Mouse (Mus musculus) Muller cell, postnatal 12 days (primary cell): ENCODE measurements around the gene Rnf187.

Source experiments
- DNase-seq: peaks from one replicate; pipeline ENCODE4 v3.0.0-alpha.2; 2015; ENCODE audit errors: inconsistent ontology term

The Rnf187 gene

DNA sequence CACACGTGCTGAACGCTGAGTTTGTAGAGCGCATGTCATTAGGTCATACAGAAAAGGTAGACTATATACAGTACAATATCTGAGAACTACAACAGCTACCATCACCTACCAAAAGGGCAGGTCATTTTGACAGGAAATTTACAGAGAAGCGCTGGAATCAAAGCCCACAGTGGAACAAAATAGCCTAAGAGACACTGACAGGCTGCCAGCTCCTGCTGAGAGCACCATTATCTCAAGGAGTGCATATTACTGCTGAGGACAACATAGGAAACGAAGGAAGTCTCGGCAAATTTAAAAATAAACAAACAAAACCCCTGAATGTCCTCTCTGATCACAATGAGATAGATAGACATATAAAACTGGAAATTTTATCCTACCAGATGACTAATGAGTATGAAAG lies 41.2 kb downstream of the Rnf187 start:
- DNase-seq: no peak

DNA sequence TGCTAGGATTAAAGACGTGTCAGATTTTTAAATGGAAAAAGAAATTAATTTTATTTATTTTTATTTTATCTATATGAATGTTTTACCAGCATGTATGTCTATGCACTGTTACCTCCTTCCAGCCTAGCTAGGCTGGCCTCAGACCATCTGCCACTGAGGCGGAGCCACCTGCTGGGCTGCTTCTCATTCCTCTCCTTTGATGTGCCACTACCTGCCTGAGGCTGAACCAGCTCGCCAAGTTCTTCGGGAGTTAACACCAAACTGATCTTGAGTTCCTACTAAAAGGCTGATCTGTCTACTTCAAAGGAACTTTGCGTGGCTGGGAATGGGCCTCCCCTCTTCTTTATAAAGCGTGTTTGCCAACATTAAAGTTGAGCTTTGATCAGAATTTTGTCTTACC lies 44.3 kb downstream of the Rnf187 start:
- DNase-seq: no peak

DNA sequence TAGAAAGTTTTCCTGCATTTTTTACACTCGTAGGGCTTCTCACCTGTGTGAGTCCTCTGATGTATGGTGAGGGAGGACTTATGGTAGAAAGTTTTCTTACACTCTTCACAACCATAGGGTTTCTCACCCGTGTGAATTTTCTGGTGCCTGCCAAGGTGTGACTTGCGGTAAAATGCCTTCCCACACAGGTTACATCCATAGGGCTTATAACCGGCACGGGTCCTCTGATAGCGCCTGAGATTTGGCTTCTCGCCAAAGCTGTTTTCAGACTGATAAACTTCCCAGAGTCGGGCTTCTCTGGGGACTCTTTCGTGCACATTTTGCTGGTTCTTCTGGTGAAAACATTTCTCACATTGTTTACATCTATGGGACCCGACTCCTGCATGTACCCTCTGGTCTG lies 48.2 kb downstream of the Rnf187 start:
- DNase-seq: no peak

DNA sequence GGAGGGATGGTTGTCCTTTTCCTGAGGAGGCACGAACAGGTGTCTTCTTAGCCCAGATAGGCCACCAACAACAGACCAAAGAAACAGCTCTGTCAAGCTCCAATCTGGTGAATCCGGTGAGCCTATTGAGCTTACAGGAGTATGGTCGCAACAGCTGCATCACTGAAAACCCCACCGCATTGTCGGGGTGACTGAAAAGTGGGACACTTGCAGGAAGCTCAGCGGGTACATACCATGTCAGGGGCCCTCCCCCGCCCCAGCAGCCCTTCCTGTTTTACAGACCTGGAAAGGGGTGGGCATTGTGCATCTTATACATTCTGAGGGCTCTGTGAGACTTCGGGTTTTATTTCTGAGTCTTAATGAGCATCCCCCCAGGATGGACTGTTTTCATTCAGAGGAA lies 55.0 kb downstream of the Rnf187 start:
- no peak for DNase-seq
